Mouse (Mus musculus) thymus, adult 2 months (tissue): ENCODE results near the gene Cysrt1. TPM values are rescaled to one million over a fixed set of nuclear protein-coding genes. Genes with fewer than 3 reads are reported as not detected.
A peak's percentile ranks its signal among the peaks of the same experiment; 100 is the strongest.

Experiments
- DNase-seq: peaks from one replicate; pipeline ENCODE4 v3.0.0; 2021
- H3K27ac ChIP-seq: fragments of 200-500 bp; 2 replicates; pipeline ENCODE4 v1.5.1; 2012; ENCODE audit warnings: low read length, control low read depth; ENCODE audit not compliant: control insufficient read depth, insufficient read depth
- H3K27me3 ChIP-seq: fragments of 200-500 bp; 2 replicates; pipeline ENCODE4 v1.6.1; 2012; ENCODE audit warnings: mild to moderate bottlenecking, low read length, moderate library complexity, mixed read lengths; ENCODE audit not compliant: control insufficient read depth, insufficient read depth
- H3K36me3 ChIP-seq: fragments of 200-500 bp; 2 replicates; pipeline ENCODE4 v1.6.1; 2012; ENCODE audit warnings: mild to moderate bottlenecking, low read length, moderate library complexity; ENCODE audit not compliant: control insufficient read depth, insufficient read depth
- H3K4me1 ChIP-seq: fragments of 200-500 bp; replicated peaks from 2 replicates; pipeline ENCODE4 v1.6.1; 2012; ENCODE audit warnings: low read length; ENCODE audit not compliant: control insufficient read depth, insufficient read depth
- H3K4me3 ChIP-seq: fragments of 200-500 bp; 2 replicates; pipeline ENCODE4 v1.5.1; 2012; ENCODE audit warnings: mild to moderate bottlenecking, low read length, control low read depth, moderate library complexity; ENCODE audit not compliant: control insufficient read depth, insufficient read depth
- CTCF ChIP-seq: fragments of 200-500 bp; IDR thresholded peaks from 2 replicates; pipeline ENCODE4 v1.5.1; 2012; ENCODE audit warnings: mild to moderate bottlenecking, control low read depth, low read length, moderate library complexity, borderline replicate concordance; ENCODE audit not compliant: control insufficient read depth, poor library complexity, insufficient read depth; ENCODE audit errors: extremely low read depth
- POLR2A ChIP-seq: fragments of 200-500 bp; IDR thresholded peaks from 2 replicates; pipeline ENCODE4 v1.6.1; 2012; ENCODE audit warnings: mild to moderate bottlenecking, low read length, control low read depth, moderate library complexity; ENCODE audit not compliant: control insufficient read depth, poor library complexity, insufficient read depth; ENCODE audit errors: extremely low read depth
- WGBS: fragments of 180-500 bp; shearing (Covaris S2); methylation state at CpG from one replicate; pipeline ENCODE4 v1.1.7; 2018; 5-methylcytosine and 5-hydroxymethylcytosine counted together
- polyA plus RNA-seq: library from polyadenylated mRNA; depleted of rRNA; stranded (reverse); fragments of >200 nt; gene quantifications from 2 replicates; pipeline ENCODE4 v1.2.3, GENCODE M21; 2012

Gene Cysrt1
- polyA plus RNA-seq, 1 experiment, result 2.1 TPM

- no peak overlapping the region for H3K4me3 ChIP-seq
- no peaks in the 10 kb centered on the region for H3K27me3 ChIP-seq
- peaks cover 19% of the 10 kb centered on the region for H3K36me3 ChIP-seq
- DNase-seq, result no peak
- TF ChIP-seq POLR2A (no peak), CTCF (no peak)
- H3K27ac ChIP-seq, result no peak overlapping the region
- H3K4me1 ChIP-seq, result peaks cover 35% of the 10 kb centered on the region
Measured at GRCm38 (mm10) chr2:25197946-25198345, 44.3 kb downstream of the Cysrt1 start.

GRCm38 (mm10) chr2:25197191-25197590 is 45.1 kb downstream of the Cysrt1 start:
- DNase-seq, result no peak
- Histone ChIP-seq H3K4me3 (peak overlapping the region; percentile 70; the same call in 1 of the 2 replicates), H3K27me3 (no peaks in the 10 kb centered on the region), H3K4me1 (peaks cover 35% of the 10 kb centered on the region), H3K36me3 (peaks cover 15% of the 10 kb centered on the region), H3K27ac (peak overlapping the region; percentile 92)
- WGBS, result 43% methylated on average over 2 of the region's 2 CpGs
- no peak for TF ChIP-seq POLR2A
- TF ChIP-seq CTCF, result no peak

DNA sequence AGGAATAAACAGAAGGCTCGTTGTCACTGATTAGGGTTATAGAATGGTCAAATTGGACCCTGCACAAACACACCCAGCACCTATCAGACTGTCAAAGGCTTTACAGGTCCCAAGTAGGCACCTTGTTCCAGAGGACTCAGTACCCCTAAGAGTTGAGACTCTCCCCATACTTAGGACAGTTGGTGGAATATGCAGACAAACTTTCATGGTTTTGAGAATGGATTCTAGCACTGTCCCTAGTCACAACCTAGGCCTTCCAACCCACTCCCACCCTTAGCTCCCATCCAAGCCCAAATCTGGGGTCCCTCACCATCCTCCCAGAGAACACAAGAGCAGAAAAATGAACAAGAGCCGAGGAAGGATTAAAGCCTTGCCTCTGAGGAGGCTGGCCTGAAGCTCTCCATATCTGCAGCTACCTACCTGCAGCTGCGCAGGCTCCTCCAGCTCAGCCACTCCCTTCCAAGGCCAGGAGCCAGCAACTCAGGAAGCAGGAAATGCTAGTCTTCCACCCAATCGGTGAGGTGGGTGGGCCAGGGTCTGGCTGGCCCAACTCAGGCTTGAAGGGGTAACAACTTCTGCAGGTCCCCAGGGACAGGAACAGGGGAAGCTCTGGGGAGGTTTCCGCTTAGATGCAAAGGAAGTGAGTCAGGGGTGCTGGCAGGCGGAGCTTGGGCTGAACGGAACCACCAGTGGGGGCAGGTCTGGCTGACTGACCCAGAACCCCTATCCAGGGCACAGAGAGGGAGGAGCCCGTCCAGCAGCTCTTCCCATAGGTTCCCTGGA is 45.9 kb downstream of the Cysrt1 start, which contains the start of gene Tor4a:
Gene Tor4a, minus strand, starts transcription at position 715 of the 783 bp plus-strand sequence.
- Histone ChIP-seq H3K4me3 (peak within 1 kb of the TSS; percentile 70), H3K27me3 (no peaks in the 10 kb centered on the region), H3K27ac (peak within 1 kb of the TSS; percentile 92), H3K4me1 (peaks cover 35% of the 10 kb centered on the region), H3K36me3 (peaks cover 15% of the 10 kb centered on the region)
- TF ChIP-seq CTCF (0 out of 2 replicates have a peak, but pooled peaks have one; percentile 48), POLR2A (peak; percentile 83; the same call in 1 of the 2 replicates)
- DNase-seq, result peak; percentile 73
- 1% methylated on average over 8 of the region's 8 CpGs for WGBS

- Histone ChIP-seq H3K4me3 (peak overlapping the region; percentile 70), H3K36me3 (peaks cover 12% of the 10 kb centered on the region), H3K27me3 (no peaks in the 10 kb centered on the region), H3K27ac (peak overlapping the region; percentile 92), H3K4me1 (peaks cover 35% of the 10 kb centered on the region)
- TF ChIP-seq CTCF, result peak; percentile 43; the same call in 1 of the 2 replicates
- TF ChIP-seq POLR2A, result no peak
- WGBS, result 2% methylated on average over 55 of the region's 55 CpGs
- peak; percentile 73 for DNase-seq
Measured at GRCm38 (mm10) chr2:25195211-25196156, 46.8 kb downstream of the Cysrt1 start.

GRCm38 (mm10) chr2:25194486-25195171 is 47.6 kb downstream of the Cysrt1 start:
- DNase-seq, result peak; percentile 56
- H3K27me3 ChIP-seq, result no peaks in the 10 kb centered on the region
- H3K4me1 ChIP-seq, result peaks cover 35% of the 10 kb centered on the region
- H3K27ac ChIP-seq, result peak overlapping the region; percentile 92
- H3K36me3 ChIP-seq, result peaks cover 3% of the 10 kb centered on the region
- peak overlapping the region; percentile 70 for H3K4me3 ChIP-seq
- WGBS, result 10% methylated on average over 17 of the region's 17 CpGs
- TF ChIP-seq POLR2A, result no peak
- no peak for TF ChIP-seq CTCF

DNA sequence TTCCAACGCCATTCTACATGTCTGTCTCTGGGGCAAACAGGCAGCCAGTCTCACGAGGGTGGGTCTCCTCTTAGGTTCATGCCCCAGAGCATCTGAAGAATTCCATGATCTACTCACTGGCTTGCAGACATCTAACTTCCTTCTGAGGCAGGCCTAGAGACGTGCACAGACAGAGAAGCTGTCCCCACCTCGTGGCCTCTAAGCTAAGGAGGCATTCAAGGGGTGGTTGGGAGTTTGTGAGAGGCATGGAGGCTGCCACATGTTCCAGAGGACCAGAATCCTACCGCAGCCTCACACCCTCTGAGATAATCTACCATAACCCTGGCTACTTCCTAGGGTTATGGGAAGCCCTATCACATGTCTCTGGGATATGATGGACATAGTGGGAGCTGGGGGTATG is 48.2 kb downstream of the Cysrt1 start:
- WGBS, result 39% methylated on average over 5 of the region's 5 CpGs
- H3K4me1 ChIP-seq, result peaks cover 35% of the 10 kb centered on the region

More for the DNA sequence above, 48.2 kb downstream of the Cysrt1 start:
- H3K36me3 ChIP-seq, result no peaks in the 10 kb centered on the region
- TF ChIP-seq POLR2A (no peak), CTCF (no peak)
- peak overlapping the region; percentile 92; the same call in 1 of the 2 replicates for H3K27ac ChIP-seq
- no peaks in the 10 kb centered on the region for H3K27me3 ChIP-seq
- no peak for DNase-seq
- H3K4me3 ChIP-seq, result peak overlapping the region; percentile 70; the same call in 1 of the 2 replicates
